Mouse (Mus musculus): Measurements from ENCODE around the gene Cyp4f17.

- TF ChIP-seq CTCF (IDR thresholded peaks at IDR 0.05; ENCODE audit: low read depth, low read length) (no peak), POLR2A (IDR thresholded peaks at IDR 0.05; ENCODE audit: borderline replicate concordance, low read depth, low read length) (no peak)
These were observed 13.4 kb upstream of the Cyp4f17 start for GRCm38 (mm10) chr17:32492349-32492980.

All from bone marrow macrophage, adult 2 months (primary cell).